Mouse (Mus musculus) hematopoietic stem cell, adult 5-6 weeks (primary cell): ENCODE data around the gene Flii. TPM values are rescaled to one million over a fixed set of nuclear protein-coding genes. Genes with fewer than 3 reads are reported as not detected.

Experiments
- ATAC-seq, 2 experiments: fragments of 125-278 bp in 1 of 2; replicated peaks in 1 of 2; 2 replicates each; pipeline ENCODE4 v1.8.0; 2016 to 2017; ENCODE audit warnings: inconsistent platforms in 2 of 2, mild to moderate bottlenecking in 2 of 2, moderate number of reproducible peaks in 2 of 2, low read depth in 1 of 2, moderate TSS enrichment in 1 of 2; ENCODE audit not compliant: low FRiP score in 2 of 2, poor library complexity in 2 of 2, severe bottlenecking in 2 of 2, insufficient read depth in 1 of 2, low TSS enrichment in 1 of 2
- total RNA-seq: library from RNA; stranded (forward); fragments of 172-1452, 232-1000 nt; gene quantifications from 2 replicates; pipeline ENCODE4 v1.2.3, GENCODE M21; 2017

Flii gene
- total RNA-seq, 1 experiment from 2014 or later: 93.8 TPM

GRCm38 (mm10) chr11:60701611-60702010 is 25.5 kb downstream of the Flii start:
- ATAC-seq: no peak

GRCm38 (mm10) chr11:60700320-60701185 is 26.5 kb downstream of the Flii start:
- no peak for ATAC-seq

GRCm38 (mm10) chr11:60699524-60700075 is 27.5 kb downstream of the Flii start, which contains the start of gene Llgl1:
Llgl1 (plus strand) TSS chr11:60699723.
- peak; percentile 44 to 54; a peak in 3 of 4 replicates for ATAC-seq

GRCm38 (mm10) chr11:60698806-60699523 is 28.1 kb downstream of the Flii start:
- ATAC-seq: peak; percentile 7 to 12; a peak in 1 of 4 replicates

- 0 out of 4 replicates have a peak, but pooled peaks of 1 of the 2 experiments have one; percentile 63 for ATAC-seq
Measured at GRCm38 (mm10) chr11:60697561-60697960, 29.5 kb downstream of the Flii start.

- ATAC-seq: no peak
Measured at GRCm38 (mm10) chr11:60696165-60696564, 30.9 kb downstream of the Flii start.

Other genes with a start within 250 kb of the Flii start
- 28.9 and 30.8 TPM in 2 replicates for gene Alkbh5, start 190.9 kb downstream of the Flii start, total RNA-seq
- gene Llgl1, start 27.5 kb downstream of the Flii start, total RNA-seq: 6.1 and 9.3 TPM in 2 replicates
- 3.3 and 12.3 TPM in 2 replicates for gene Mief2, start 1.1 kb upstream of the Flii start, total RNA-seq
- gene Top3a, start 50.1 kb upstream of the Flii start, total RNA-seq: 21.4 and 27.9 TPM in 2 replicates
- gene Smcr8, start 50.3 kb upstream of the Flii start, total RNA-seq: 16.1 and 19.8 TPM in 2 replicates
- 66.8 and 93.0 TPM in 2 replicates for gene Shmt1, start 84.5 kb upstream of the Flii start, total RNA-seq
- 12.1 and 12.6 TPM in 2 replicates for gene Dhrs7b, start 103.4 kb upstream of the Flii start, total RNA-seq
- gene Tmem11, start 152.0 kb upstream of the Flii start, total RNA-seq: 72.1 and 81.6 TPM in 2 replicates
- gene Natd1, start 187.5 kb upstream of the Flii start, total RNA-seq: 1.8 and 2.1 TPM in 2 replicates
- gene Map2k3, start 204.8 kb upstream of the Flii start, total RNA-seq: 20.5 and 23.0 TPM in 2 replicates